ENCODE assay signal across 18 mouse cellular contexts in the genomic region with DNA sequence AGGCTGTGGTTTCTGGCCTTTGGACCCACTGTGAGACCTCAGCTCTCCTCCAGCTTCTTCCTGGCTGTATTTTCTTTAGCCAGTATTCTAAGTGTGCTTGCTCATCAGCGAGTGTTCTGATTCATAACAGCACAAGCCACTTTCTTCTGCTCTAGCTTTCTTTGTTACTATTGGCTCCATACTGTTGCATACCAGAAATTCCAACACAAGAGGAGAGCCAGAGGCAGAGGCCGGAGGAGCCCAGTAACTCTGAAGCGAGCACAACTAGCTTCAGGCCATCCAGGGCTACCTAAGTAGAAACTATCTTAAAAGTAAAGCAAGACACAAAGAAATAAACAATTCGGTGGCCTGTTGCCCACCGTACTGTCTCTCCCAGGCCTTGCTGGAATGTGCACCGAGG. TPM values are rescaled to one million over a fixed set of nuclear protein-coding genes. Genes with fewer than 3 reads are reported as not detected.
DNase-seq lines count a peak whose midpoint lies in the region; ATAC-seq lines count a peak whose summit lies in the region.
"Had no signal": no experiment of that assay in that cellular context is flagged by ENCODE, and none has a peak within 500 bp of the region (broad histone marks: within the 10 kb centered on the region; RNA-seq: fewer than 3 reads in every experiment).

No protein-coding gene starts in this region.

- peak; percentile 20 for DNase-seq in kidney, adult 11 months
- no peak for DNase-seq in kidney, postnatal 4 days
- peak; percentile 79 for DNase-seq in 3134 (ENCODE audit: extremely low read depth, insufficient read length, low spot score)
- peak; percentile 84 for DNase-seq in 3T3-L1 (ENCODE audit: low read depth, low spot score)
- no peak for DNase-seq in layer of hippocampus, adult 18-20 months (ENCODE audit: low spot score in 2 of 2)
- DNase-seq in midbrain, embryonic 14.5 days, result no peak
- DNase-seq in spleen, postnatal 36 days (ENCODE audit: low spot score in 2 of 2), result no peak
- DNase-seq: cerebellum, adult 11-12 months; spleen, adult 18-20 months; thymus, adult 18-20 months had no signal

- H3K4me3 ChIP-seq in embryonic facial prominence, embryonic 15.5 days (replicated peaks), result no peak overlapping the region
- H3K4me3 ChIP-seq in midbrain, embryonic 14.5 days (replicated peaks; ENCODE audit: low read depth, low read length), result no peak overlapping the region
- H3K4me3 ChIP-seq: forebrain, embryonic 13.5 days; hindbrain, embryonic 10.5 days; megakaryocyte, embryonic 14.5 days; neural tube, embryonic 15.5 days had no signal

- no peaks in the 10 kb centered on the region for H3K4me1 ChIP-seq in embryonic facial prominence, embryonic 15.5 days
- H3K4me1 ChIP-seq in midbrain, embryonic 14.5 days (ENCODE audit: control insufficient read depth, insufficient read depth, low read length), result no peaks in the 10 kb centered on the region
- H3K4me1 ChIP-seq: forebrain, embryonic 13.5 days; neural tube, embryonic 15.5 days had no signal

- 44% methylated on average over 6 of the region's 6 CpGs for WGBS in embryonic facial prominence, embryonic 15.5 days
- 76% methylated on average over 6 of the region's 6 CpGs for WGBS in midbrain, embryonic 14.5 days

- ATAC-seq in embryonic facial prominence, embryonic 15.5 days (ENCODE audit: insufficient number of reproducible peaks, low FRiP score, low TSS enrichment, low read depth), result no peak
- no peak for ATAC-seq in midbrain, embryonic 14.5 days (ENCODE audit: low FRiP score, low TSS enrichment)
- ATAC-seq: forebrain, embryonic 13.5 days had no signal

- H3K4me2 ChIP-seq in embryonic facial prominence, embryonic 15.5 days (replicated peaks), result no peak overlapping the region
- H3K4me2 ChIP-seq in midbrain, embryonic 14.5 days (ENCODE audit: low read length), result no peak overlapping the region
- H3K4me2 ChIP-seq: forebrain, embryonic 13.5 days; neural tube, embryonic 15.5 days had no signal

- H3K27ac ChIP-seq in embryonic facial prominence, embryonic 15.5 days (replicated peaks), result 0 out of 2 replicates have a peak overlapping the region, but pooled peaks have one; percentile 17
- no peak overlapping the region for H3K27ac ChIP-seq in midbrain, embryonic 14.5 days (replicated peaks; ENCODE audit: low read depth, low read length)
- H3K27ac ChIP-seq: forebrain, embryonic 13.5 days; liver, embryonic 14.5 days; neural tube, embryonic 15.5 days had no signal

- no peak overlapping the region for H3K9ac ChIP-seq in embryonic facial prominence, embryonic 15.5 days
- H3K9ac ChIP-seq in midbrain, embryonic 14.5 days (replicated peaks; ENCODE audit: low read length), result no peak overlapping the region
- H3K9ac ChIP-seq: forebrain, embryonic 13.5 days; liver, embryonic 14.5 days; neural tube, embryonic 15.5 days had no signal

- H3K27me3 ChIP-seq in embryonic facial prominence, embryonic 15.5 days, result no peaks in the 10 kb centered on the region
- no peaks in the 10 kb centered on the region for H3K27me3 ChIP-seq in midbrain, embryonic 14.5 days (ENCODE audit: control insufficient read depth, insufficient read depth, low read length)
- H3K27me3 ChIP-seq: forebrain, embryonic 13.5 days; neural tube, embryonic 15.5 days had no signal

- no peaks in the 10 kb centered on the region for H3K36me3 ChIP-seq in embryonic facial prominence, embryonic 15.5 days
- no peaks in the 10 kb centered on the region for H3K36me3 ChIP-seq in midbrain, embryonic 14.5 days (ENCODE audit: control insufficient read depth, insufficient read depth, low read length)
- H3K36me3 ChIP-seq: hindbrain, embryonic 10.5 days; neural tube, embryonic 15.5 days had no signal

- H3K9me3 ChIP-seq in embryonic facial prominence, embryonic 15.5 days (replicated peaks), result no peaks in the 10 kb centered on the region
- H3K9me3 ChIP-seq in midbrain, embryonic 14.5 days (ENCODE audit: control insufficient read depth, low read length), result no peaks in the 10 kb centered on the region
- H3K9me3 ChIP-seq: forebrain, embryonic 13.5 days; hindbrain, embryonic 10.5 days; megakaryocyte, embryonic 14.5 days; neural tube, embryonic 15.5 days had no signal

RNA-seq across cellular contexts. Expression of a gene that starts 6.6 kb away (rescaled TPM):
- polyA plus RNA-seq in embryonic facial prominence, embryonic 15.5 days (2015; fragmentation: Nextera tagmentation; extraction: Ambion mirVana), result not detected in 2 replicates
- not detected for total RNA-seq in layer of hippocampus, adult 18-20 months (2021)
- not detected in 2 replicates for polyA plus RNA-seq in midbrain, embryonic 14.5 days (2014; fragmentation: Nextera tagmentation; extraction: Ambion mirVana)
- total RNA-seq: gastrocnemius, adult 18-20 months; monocyte, adult 5-6 weeks had no signal
- polyA plus RNA-seq: forebrain, embryonic 13.5 days; liver, embryonic 14.5 days; neural tube, embryonic 15.5 days had no signal

Comparison
In these comparisons a context has a peak if more than half of its experiments do, and no peak if none do; other contexts are left out.
1. DNase-seq: peak in kidney, adult 11 months (single experiment), 3134 (single experiment) and 3T3-L1 (single experiment); none in kidney, postnatal 4 days (0 of 2), layer of hippocampus, adult 18-20 months (0 of 2), midbrain, embryonic 14.5 days (single experiment) and spleen, postnatal 36 days (0 of 2).